Mouse (Mus musculus) embryonic facial prominence, embryonic 11.5 days (tissue): ENCODE results near the gene Tbx2. TPM values are rescaled to one million over a fixed set of nuclear protein-coding genes. Genes with fewer than 3 reads are reported as not detected.

Experiments
- ATAC-seq: fragments of 200-750 bp; cut with Nextera tagmentation; replicated peaks from 2 replicates; pipeline ENCODE4 v1.8.0; 2017; ENCODE audit warnings: low read depth; ENCODE audit not compliant: insufficient number of reproducible peaks, low FRiP score, low TSS enrichment
- DNase-seq: peaks from one replicate; pipeline ENCODE4 v3.0.0-alpha.2; 2015; ENCODE audit warnings: low spot score
- H3K27ac ChIP-seq: fragments of 300-500 bp; sonication (generic); replicated peaks from 2 replicates; pipeline ENCODE4 v1.5.1; 2014; ENCODE audit warnings: mild to moderate bottlenecking, low read depth, low read length, control low read depth
- H3K27me3 ChIP-seq: fragments of 300-500 bp; sonication (generic); 2 replicates; pipeline ENCODE4 v1.6.1; 2014; ENCODE audit warnings: mild to moderate bottlenecking, low read length, moderate library complexity, mixed read lengths; ENCODE audit not compliant: control insufficient read depth, insufficient read depth
- H3K36me3 ChIP-seq: fragments of 300-500 bp; sonication (generic); replicated peaks from 2 replicates; pipeline ENCODE4 v1.6.1; 2014; ENCODE audit warnings: low read depth, mild to moderate bottlenecking, low read length, moderate library complexity, mixed read lengths; ENCODE audit not compliant: control insufficient read depth, insufficient read depth
- H3K4me1 ChIP-seq: fragments of 300-500 bp; sonication (generic); 2 replicates; pipeline ENCODE4 v1.6.1; 2014; ENCODE audit warnings: low read length, mixed read lengths; ENCODE audit not compliant: control insufficient read depth, insufficient read depth
- H3K4me2 ChIP-seq: fragments of 300-500 bp; sonication (generic); 2 replicates; pipeline ENCODE4 v1.6.1; 2014; ENCODE audit warnings: low read depth, mild to moderate bottlenecking, control low read depth, low read length, moderate library complexity
- H3K4me3 ChIP-seq: fragments of 300-500 bp; sonication (generic); 2 replicates; pipeline ENCODE4 v1.5.1; 2014; ENCODE audit warnings: low read depth, low read length, control low read depth
- H3K9ac ChIP-seq: fragments of 300-500 bp; sonication (generic); replicated peaks from 2 replicates; pipeline ENCODE4 v1.6.1; 2014; ENCODE audit warnings: mild to moderate bottlenecking, control low read depth, low read length
- H3K9me3 ChIP-seq: fragments of 300-500 bp; sonication (generic); replicated peaks from 2 replicates; pipeline ENCODE4 v1.6.1; 2016; ENCODE audit warnings: mild to moderate bottlenecking, low read length, inconsistent platforms, mixed read lengths; ENCODE audit not compliant: control insufficient read depth
- WGBS: fragments of 180-500 bp; shearing (Covaris S2); extraction: QIAGEN DNeasy Blood & Tissue Kit; methylation state at CpG from one replicate; pipeline ENCODE4 v1.1.7; 2014; 5-methylcytosine and 5-hydroxymethylcytosine counted together
- polyA plus RNA-seq: library from polyadenylated mRNA; unstranded; fragments of >200 nt; fragmentation: Nextera tagmentation; extraction: Ambion mirVana; gene quantifications from 2 replicates; pipeline ENCODE4 v1.2.1, GENCODE M21; 2014

The Tbx2 gene
- polyA plus RNA-seq, 1 experiment from 2014 or later: 25.9 TPM

DNA sequence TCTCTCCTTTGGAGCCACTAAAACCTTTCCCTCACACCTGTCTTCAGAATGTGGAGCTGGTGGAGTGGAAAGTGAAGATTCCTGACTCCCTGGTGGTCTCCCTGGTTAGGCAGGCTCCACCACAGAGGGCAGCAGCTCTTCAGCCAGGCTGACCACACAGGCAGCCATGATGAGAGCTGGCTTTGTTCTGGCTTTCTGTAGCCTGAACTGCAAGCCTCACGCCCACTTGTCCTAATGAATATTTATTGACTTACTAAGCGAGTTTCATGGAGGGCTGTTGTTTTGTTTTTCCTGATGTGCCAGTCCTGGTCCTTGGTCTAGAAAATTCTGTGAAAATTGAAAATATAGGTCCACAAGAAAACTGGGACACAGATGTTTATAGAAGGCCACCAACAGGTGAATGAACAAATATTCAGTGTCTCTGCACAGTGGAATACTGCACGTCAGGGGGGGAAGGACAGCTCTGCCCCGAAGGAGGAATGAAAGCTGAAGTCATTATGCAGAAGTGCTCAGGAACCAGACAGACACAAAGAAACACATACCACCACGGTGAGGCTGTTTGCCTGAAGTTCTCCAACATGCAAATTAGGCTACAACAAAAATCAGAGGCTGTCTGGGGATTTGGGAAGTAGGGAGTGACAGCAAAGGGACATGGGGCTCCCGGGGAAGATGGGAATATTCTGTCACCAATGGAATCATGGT is 25.8 kb downstream of the Tbx2 start:
- WGBS: 14% methylated on average over 6 of the region's 6 CpGs
- ATAC-seq (no peak), DNase-seq (peak; percentile 30)
- no peak overlapping the region for H3K4me3 ChIP-seq
- no peaks in the 10 kb centered on the region for H3K4me1 ChIP-seq
- H3K36me3 ChIP-seq: no peaks in the 10 kb centered on the region
- H3K9ac ChIP-seq: no peak overlapping the region
- H3K27ac ChIP-seq: no peak overlapping the region
- no peaks in the 10 kb centered on the region for H3K27me3 ChIP-seq
- H3K4me2 ChIP-seq: no peak overlapping the region
- H3K9me3 ChIP-seq: no peaks in the 10 kb centered on the region

DNA sequence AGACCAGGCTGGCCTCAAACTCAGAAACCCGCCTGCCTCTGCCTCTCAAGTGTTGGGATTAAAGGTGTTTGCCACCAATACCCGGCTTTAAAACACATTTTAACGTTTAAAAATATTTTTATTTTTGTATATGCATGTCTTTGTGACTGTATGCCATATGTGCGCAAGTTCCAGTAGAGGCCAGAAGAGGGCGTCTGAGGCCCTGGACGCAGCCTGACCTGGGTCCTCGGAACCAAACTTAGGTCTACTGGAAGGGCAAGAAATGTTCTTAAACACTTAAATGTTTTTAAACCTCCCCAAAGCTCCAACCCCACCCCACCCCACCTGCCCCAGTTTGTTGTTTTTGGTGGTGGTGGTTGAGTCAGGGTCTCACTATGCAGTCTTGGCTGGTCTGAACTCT is 32.0 kb downstream of the Tbx2 start:
- Histone ChIP-seq H3K36me3 (no peaks in the 10 kb centered on the region), H3K27ac (no peak overlapping the region), H3K4me3 (no peak overlapping the region), H3K9me3 (no peaks in the 10 kb centered on the region), H3K27me3 (no peaks in the 10 kb centered on the region), H3K4me1 (no peaks in the 10 kb centered on the region), H3K4me2 (no peak overlapping the region), H3K9ac (no peak overlapping the region)
- DNase-seq: peak; percentile 45
- 35% methylated on average over 7 of the region's 7 CpGs for WGBS
- ATAC-seq: no peak

DNA sequence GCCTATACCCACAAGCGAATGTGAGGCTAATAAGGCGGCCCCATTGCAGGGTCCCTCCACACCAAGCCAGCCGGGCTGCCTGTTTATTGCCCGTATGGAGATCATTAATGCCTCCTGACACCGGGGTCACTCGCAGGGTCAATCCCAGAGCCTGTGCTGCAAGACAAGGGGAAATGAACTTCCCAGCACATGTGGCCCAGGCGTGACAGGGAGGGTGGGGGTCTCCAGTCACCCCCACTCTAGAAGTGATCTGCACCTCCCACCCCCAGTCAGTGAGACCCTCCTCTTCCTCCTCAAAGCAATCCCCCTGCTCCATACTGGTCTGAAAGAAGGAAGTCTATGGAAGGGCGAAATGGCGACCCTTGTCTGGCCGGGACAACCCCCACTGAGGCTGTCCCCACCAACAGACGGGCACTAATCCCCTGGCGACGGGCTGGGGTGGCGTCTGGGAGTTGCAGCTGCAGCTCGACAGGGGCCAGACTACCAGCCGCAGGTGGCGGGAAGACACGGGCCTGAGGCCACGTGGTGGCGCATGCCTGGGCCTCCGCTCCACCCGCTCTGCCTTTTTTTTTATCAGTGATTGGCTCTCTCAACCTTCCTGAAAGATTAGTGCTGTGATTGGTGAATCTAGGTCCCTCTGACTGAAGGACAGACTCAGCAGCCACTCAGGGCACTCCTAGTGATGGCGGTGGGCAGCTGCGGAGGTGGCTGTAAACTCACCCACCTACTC is 43.9 kb downstream of the Tbx2 start:
- no peak overlapping the region for H3K4me2 ChIP-seq
- no peak overlapping the region for H3K27ac ChIP-seq
- H3K9ac ChIP-seq: no peak overlapping the region
- 36% methylated on average over 24 of the region's 24 CpGs for WGBS
- H3K4me1 ChIP-seq: no peaks in the 10 kb centered on the region
- H3K36me3 ChIP-seq: no peaks in the 10 kb centered on the region
- no peaks in the 10 kb centered on the region for H3K9me3 ChIP-seq
- ATAC-seq (no peak; the same call in 1 of the 2 replicates), DNase-seq (peak; percentile 60)
- no peak overlapping the region for H3K4me3 ChIP-seq
- 0 out of 2 replicates have a peak, but pooled peaks cover 2% of the 10 kb centered on the region for H3K27me3 ChIP-seq

GRCm38 (mm10) chr11:85884498-85884897 is 52.1 kb downstream of the Tbx2 start:
- WGBS: 31% methylated on average over 4 of the region's 4 CpGs
- H3K9me3 ChIP-seq: no peaks in the 10 kb centered on the region
- DNase-seq: no peak

DNA sequence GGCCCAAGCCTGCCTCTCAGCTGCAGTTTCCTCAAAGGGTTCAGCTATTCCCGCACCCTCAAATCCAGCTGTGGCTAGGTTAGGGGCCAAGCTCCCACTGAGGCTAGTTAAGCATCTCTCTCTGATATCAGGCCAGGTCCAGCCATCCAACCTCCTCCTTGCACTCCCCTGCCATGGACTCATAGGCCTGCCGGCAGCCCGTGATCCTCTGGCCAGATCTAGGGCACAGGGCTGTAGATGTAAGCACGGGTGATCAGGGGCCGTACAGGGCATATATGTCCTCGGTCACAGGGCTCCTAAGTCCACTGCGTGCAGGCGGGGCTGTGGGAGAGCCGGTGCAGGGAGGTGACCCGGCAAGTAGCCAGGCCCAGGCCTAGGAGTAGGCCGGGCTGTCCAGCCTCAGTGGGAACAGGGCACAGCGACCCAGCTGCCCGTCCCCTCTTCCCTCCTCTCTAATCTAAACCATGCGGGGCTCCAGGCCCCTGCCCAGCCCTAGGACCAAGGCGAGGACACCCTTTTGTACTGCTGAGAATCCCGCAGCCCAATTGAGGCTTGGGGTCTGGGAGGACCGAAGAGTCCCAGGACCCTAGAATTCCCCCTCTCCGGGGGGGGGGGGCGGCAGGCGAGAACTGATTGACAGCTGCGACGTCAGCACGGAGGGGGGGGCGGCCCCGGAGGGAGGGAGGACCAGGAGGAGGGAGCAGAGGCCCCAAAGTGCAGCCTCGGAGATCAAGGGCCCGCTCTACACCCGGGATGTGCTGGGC is 53.5 kb downstream of the Tbx2 start, which contains the start of gene Tbx4:
Gene Tbx4 (plus strand): TSS at position 758 of the 764 bp plus-strand sequence.
- WGBS: 11% methylated on average over 22 of the region's 28 CpGs
- ATAC-seq (peak; percentile 61), DNase-seq (peak; percentile 22)
- Histone ChIP-seq H3K36me3 (no peaks in the 10 kb centered on the region), H3K4me3 (peak within 1 kb of the TSS; percentile 21; the same call in 1 of the 2 replicates), H3K4me2 (peak within 1 kb of the TSS; percentile 37), H3K27me3 (peaks cover 41% of the 10 kb centered on the region), H3K9ac (no peak within 1 kb of the TSS; the same call in 1 of the 2 replicates), H3K9me3 (no peaks in the 10 kb centered on the region), H3K27ac (no peak within 1 kb of the TSS), H3K4me1 (peaks cover 14% of the 10 kb centered on the region)

More at GRCm38 (mm10) chr11:85884498-85884897, 52.1 kb downstream of the Tbx2 start:
- Histone ChIP-seq H3K27ac (no peak overlapping the region), H3K4me2 (no peak overlapping the region), H3K36me3 (no peaks in the 10 kb centered on the region), H3K4me3 (no peak overlapping the region), H3K27me3 (peaks cover 28% of the 10 kb centered on the region), H3K9ac (no peak overlapping the region), H3K4me1 (peaks cover 8% of the 10 kb centered on the region)
- ATAC-seq: no peak

DNA sequence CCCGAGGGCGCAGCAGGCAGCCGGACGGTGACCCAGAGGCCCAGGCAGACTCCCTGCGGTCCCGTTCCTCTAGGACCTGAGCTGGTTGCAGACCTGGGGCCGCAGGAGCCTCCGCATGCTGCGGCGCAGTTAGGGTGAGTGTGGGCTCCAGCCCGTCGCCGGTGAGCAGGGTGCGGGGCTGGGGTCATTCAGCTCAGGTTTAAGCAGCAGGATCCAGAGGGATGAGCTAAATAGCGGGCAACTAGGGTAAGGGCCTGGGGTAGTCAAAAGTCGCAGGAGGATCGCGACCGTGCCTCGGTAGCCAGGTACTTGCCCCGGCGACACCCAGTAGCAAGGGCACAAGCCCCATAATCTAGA is 54.1 kb downstream of the Tbx2 start:
- H3K4me3 ChIP-seq: peak overlapping the region; percentile 21; the same call in 1 of the 2 replicates
- H3K27me3 ChIP-seq: peaks cover 47% of the 10 kb centered on the region
- H3K4me1 ChIP-seq: peaks cover 14% of the 10 kb centered on the region
- WGBS: 1% methylated on average over 22 of the region's 22 CpGs
- ATAC-seq (no peak), DNase-seq (peak; percentile 9)
- H3K27ac ChIP-seq: no peak overlapping the region
- H3K36me3 ChIP-seq: no peaks in the 10 kb centered on the region
- peak overlapping the region; percentile 37 for H3K4me2 ChIP-seq
- no peaks in the 10 kb centered on the region for H3K9me3 ChIP-seq
- no peak overlapping the region; the same call in 1 of the 2 replicates for H3K9ac ChIP-seq

DNA sequence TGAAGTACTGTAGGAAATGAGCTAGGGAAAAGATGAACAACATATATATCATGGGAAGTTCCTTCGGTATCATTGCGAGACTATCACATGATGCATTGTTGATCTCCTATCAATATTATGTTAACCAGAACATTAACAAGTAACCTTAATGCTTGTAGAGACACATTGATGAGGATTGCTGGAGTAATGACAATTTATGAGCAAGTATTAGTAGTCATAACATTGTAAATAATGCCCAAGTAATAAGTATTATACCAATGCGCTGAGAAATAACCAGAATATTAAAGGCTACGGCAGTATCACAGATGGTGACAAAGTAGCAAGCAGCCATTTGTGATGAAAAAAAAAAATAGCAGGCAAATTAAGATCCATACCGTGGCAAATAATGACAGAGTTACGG is 54.9 kb downstream of the Tbx2 start:
- H3K4me3 ChIP-seq: no peak overlapping the region
- ATAC-seq (no peak), DNase-seq (peak; percentile 36)
- H3K27me3 ChIP-seq: peaks cover 54% of the 10 kb centered on the region
- H3K9ac ChIP-seq: no peak overlapping the region
- no peaks in the 10 kb centered on the region for H3K36me3 ChIP-seq
- H3K9me3 ChIP-seq: no peaks in the 10 kb centered on the region
- WGBS: 24% methylated on average over 6 of the region's 6 CpGs
- no peak overlapping the region for H3K4me2 ChIP-seq
- H3K4me1 ChIP-seq: peaks cover 14% of the 10 kb centered on the region
- no peak overlapping the region for H3K27ac ChIP-seq
